Comparison of ENCODE assay signal across 9 mouse cellular contexts in genomic region chr2:167685137-167685536, GRCm38 (mm10). TPM values are rescaled to one million over a fixed set of nuclear protein-coding genes. Genes with fewer than 3 reads are reported as not detected.
A peak's percentile ranks its signal among the peaks of the same experiment; 100 is the strongest.
DNase-seq lines count a peak whose midpoint lies in the region; ATAC-seq and TF ChIP-seq lines count a peak whose summit lies in the region.
"Had no signal": no experiment of that assay in that cellular context is flagged by ENCODE, and none has a peak within 500 bp of the region (broad histone marks: within the 10 kb centered on the region; RNA-seq: fewer than 3 reads in every experiment).

No protein-coding gene starts in this region.

- H3K9me3 ChIP-seq in kidney, embryonic 15.5 days (replicated peaks): no peaks in the 10 kb centered on the region
- H3K9me3 ChIP-seq in hindbrain, postnatal 0 days (ENCODE audit: low read length): no peaks in the 10 kb centered on the region
- H3K9me3 ChIP-seq: stomach, embryonic 15.5 days had no signal

- no peak for ATAC-seq in kidney, embryonic 15.5 days (replicated peaks; ENCODE audit: low FRiP score)
- peak; percentile 32 for ATAC-seq in frontal cortex, adult (ENCODE audit: low TSS enrichment)
- peak; percentile 11; the same call in 1 of the 2 replicates for ATAC-seq in hindbrain, postnatal 0 days

- WGBS in kidney, embryonic 15.5 days: 7% methylated on average over 8 of the region's 8 CpGs
- 6% methylated on average over 8 of the region's 8 CpGs for WGBS in hindbrain, postnatal 0 days

- intact Hi-C loops in left cerebral cortex, postnatal 36 days (cut with DNase I): loop anchor here (1.0 to 10.0 kb wide), 3 partner anchors 210 to 390 kb away; no protein-coding TSS in a partner anchor

- H3K9ac ChIP-seq in kidney, embryonic 15.5 days: no peak overlapping the region
- no peak overlapping the region for H3K9ac ChIP-seq in hindbrain, postnatal 0 days (replicated peaks; ENCODE audit: low read length)
- H3K9ac ChIP-seq: stomach, embryonic 15.5 days had no signal

- peak; percentile 100 for TF ChIP-seq CTCF in hindbrain, postnatal 0 days (IDR thresholded peaks at IDR 0.05; ENCODE audit: low read depth)

- H3K4me3 ChIP-seq in kidney, embryonic 15.5 days (replicated peaks): no peak overlapping the region
- H3K4me3 ChIP-seq in hindbrain, postnatal 0 days (ENCODE audit: low read length): no peak overlapping the region
- H3K4me3 ChIP-seq: stomach, embryonic 15.5 days had no signal

- peaks cover 25% of the 10 kb centered on the region for H3K27me3 ChIP-seq in kidney, embryonic 15.5 days
- no peaks in the 10 kb centered on the region for H3K27me3 ChIP-seq in hindbrain, postnatal 0 days (ENCODE audit: insufficient read depth, low read length)

- H3K4me2 ChIP-seq in kidney, embryonic 15.5 days: no peak overlapping the region
- H3K4me2 ChIP-seq in hindbrain, postnatal 0 days (ENCODE audit: low read depth, low read length): no peak overlapping the region
- H3K4me2 ChIP-seq: stomach, embryonic 15.5 days had no signal

- no peaks in the 10 kb centered on the region for H3K36me3 ChIP-seq in kidney, embryonic 15.5 days
- no peaks in the 10 kb centered on the region for H3K36me3 ChIP-seq in hindbrain, postnatal 0 days (ENCODE audit: insufficient read depth, low read length)
- H3K36me3 ChIP-seq: stomach, embryonic 15.5 days had no signal

- H3K27ac ChIP-seq in kidney, embryonic 15.5 days: no peak overlapping the region
- no peak overlapping the region for H3K27ac ChIP-seq in hindbrain, postnatal 0 days
- H3K27ac ChIP-seq: stomach, embryonic 15.5 days had no signal

- DNase-seq in kidney, adult 11 months: peak; percentile 90
- DNase-seq in cerebellum, adult 8-10 months: peak; percentile 95
- DNase-seq in hindbrain, postnatal 0 days (ENCODE audit: low spot score): peak; percentile 95
- peak; percentile 93 to 96 for DNase-seq in left cerebral cortex, postnatal 36 days (ENCODE audit: low spot score in 2 of 2)
- peak; percentile 97 for DNase-seq in naive thymus-derived CD4-positive, alpha-beta T cell, adult 2 months (ENCODE audit: low read depth)
- DNase-seq in spleen, postnatal 36 days (ENCODE audit: low spot score in 2 of 2): peak; percentile 86 to 92

- H3K4me1 ChIP-seq in kidney, embryonic 15.5 days: peaks cover 21% of the 10 kb centered on the region
- H3K4me1 ChIP-seq in hindbrain, postnatal 0 days (ENCODE audit: insufficient read depth, low read length): no peaks in the 10 kb centered on the region

RNA-seq across cellular contexts. Expression of gene Cebpb, which starts 3.6 kb away (rescaled TPM):
- 5.1 and 5.7 TPM in 2 replicates for polyA plus RNA-seq in kidney, embryonic 15.5 days (2015; fragmentation: Nextera tagmentation; extraction: Ambion mirVana)
- total RNA-seq in hindbrain, postnatal 0 days (2014; rRNA removed): 8.1 and 8.7 TPM in 2 replicates
- polyA plus RNA-seq in hindbrain, postnatal 0 days (2015; fragmentation: Nextera tagmentation; extraction: Ambion mirVana): 5.2 and 5.7 TPM in 2 replicates
- total RNA-seq in left cerebral cortex, postnatal 36 days (2021): 10 to 100 TPM; 12.9 to 18.8 TPM

RNA-seq across cellular contexts. Expression of gene Tmem189, which starts 4.5 kb away (rescaled TPM):
- polyA plus RNA-seq in kidney, embryonic 15.5 days (2015; fragmentation: Nextera tagmentation; extraction: Ambion mirVana): 47.3 and 48.1 TPM in 2 replicates
- 70.0 and 79.9 TPM in 2 replicates for total RNA-seq in hindbrain, postnatal 0 days (2014; rRNA removed)
- polyA plus RNA-seq in hindbrain, postnatal 0 days (2015; fragmentation: Nextera tagmentation; extraction: Ambion mirVana): 41.4 and 42.0 TPM in 2 replicates
- 10 to 100 TPM; 45.2 to 48.3 TPM for total RNA-seq in left cerebral cortex, postnatal 36 days (2021)

RNA-seq across cellular contexts. Expression of gene Gm20431, which starts 23.8 kb away (rescaled TPM):
- 12.1 and 12.8 TPM in 2 replicates for polyA plus RNA-seq in kidney, embryonic 15.5 days (2015; fragmentation: Nextera tagmentation; extraction: Ambion mirVana)
- 7.5 and 10.7 TPM in 2 replicates for total RNA-seq in hindbrain, postnatal 0 days (2014; rRNA removed)
- 7.2 and 9.8 TPM in 2 replicates for polyA plus RNA-seq in hindbrain, postnatal 0 days (2015; fragmentation: Nextera tagmentation; extraction: Ambion mirVana)
- 10 to 100 TPM; 42.3 to 46.8 TPM for total RNA-seq in left cerebral cortex, postnatal 36 days (2021)

RNA-seq across cellular contexts. Expression of gene Ube2v1, which starts 53.2 kb away (rescaled TPM):
- polyA plus RNA-seq in kidney, embryonic 15.5 days (2015; fragmentation: Nextera tagmentation; extraction: Ambion mirVana): 284 and 313 TPM in 2 replicates
- 209 and 247 TPM in 2 replicates for total RNA-seq in hindbrain, postnatal 0 days (2014; rRNA removed)
- 380 and 384 TPM in 2 replicates for polyA plus RNA-seq in hindbrain, postnatal 0 days (2015; fragmentation: Nextera tagmentation; extraction: Ambion mirVana)
- total RNA-seq in left cerebral cortex, postnatal 36 days (2021): 100 to 1,000 TPM; 246 to 259 TPM
